Mouse (Mus musculus) thymus, adult 2 months (tissue): Measurements from ENCODE around the gene Podn. TPM values are rescaled to one million over a fixed set of nuclear protein-coding genes. Genes with fewer than 3 reads are reported as not detected.
"Not testable (repeated sequence)": the region's sequence is repeated elsewhere in the genome, so short reads cannot be mapped to it uniquely, and the experiment has no call there.

Experiments used
- DNase-seq: peaks from one replicate; pipeline ENCODE4 v3.0.0; 2021
- H3K27ac ChIP-seq: fragments of 200-500 bp; 2 replicates; pipeline ENCODE4 v1.5.1; 2012; ENCODE audit warnings: low read length, control low read depth; ENCODE audit not compliant: control insufficient read depth, insufficient read depth
- H3K27me3 ChIP-seq: fragments of 200-500 bp; 2 replicates; pipeline ENCODE4 v1.6.1; 2012; ENCODE audit warnings: mild to moderate bottlenecking, low read length, moderate library complexity, mixed read lengths; ENCODE audit not compliant: control insufficient read depth, insufficient read depth
- H3K36me3 ChIP-seq: fragments of 200-500 bp; 2 replicates; pipeline ENCODE4 v1.6.1; 2012; ENCODE audit warnings: mild to moderate bottlenecking, low read length, moderate library complexity; ENCODE audit not compliant: control insufficient read depth, insufficient read depth
- H3K4me1 ChIP-seq: fragments of 200-500 bp; replicated peaks from 2 replicates; pipeline ENCODE4 v1.6.1; 2012; ENCODE audit warnings: low read length; ENCODE audit not compliant: control insufficient read depth, insufficient read depth
- H3K4me3 ChIP-seq: fragments of 200-500 bp; 2 replicates; pipeline ENCODE4 v1.5.1; 2012; ENCODE audit warnings: mild to moderate bottlenecking, low read length, control low read depth, moderate library complexity; ENCODE audit not compliant: control insufficient read depth, insufficient read depth
- CTCF ChIP-seq: fragments of 200-500 bp; IDR thresholded peaks from 2 replicates; pipeline ENCODE4 v1.5.1; 2012; ENCODE audit warnings: mild to moderate bottlenecking, control low read depth, low read length, moderate library complexity, borderline replicate concordance; ENCODE audit not compliant: control insufficient read depth, poor library complexity, insufficient read depth; ENCODE audit errors: extremely low read depth
- POLR2A ChIP-seq: fragments of 200-500 bp; IDR thresholded peaks from 2 replicates; pipeline ENCODE4 v1.6.1; 2012; ENCODE audit warnings: mild to moderate bottlenecking, low read length, control low read depth, moderate library complexity; ENCODE audit not compliant: control insufficient read depth, poor library complexity, insufficient read depth; ENCODE audit errors: extremely low read depth
- WGBS: fragments of 180-500 bp; shearing (Covaris S2); methylation state at CpG from one replicate; pipeline ENCODE4 v1.1.7; 2018; 5-methylcytosine and 5-hydroxymethylcytosine counted together
- polyA plus RNA-seq: library from polyadenylated mRNA; depleted of rRNA; stranded (reverse); fragments of >200 nt; gene quantifications from 2 replicates; pipeline ENCODE4 v1.2.3, GENCODE M21; 2012; rRNA removed

Podn gene
- 5.7 and 12.0 TPM in 2 replicates for polyA plus RNA-seq

- H3K27ac ChIP-seq = no peak within 1 kb of the TSS
These were observed at the start of gene Podn for GRCm38 (mm10) chr4:108096345-108096744. TSS of gene Podn (minus strand) at chr4:108096445.

DNA sequence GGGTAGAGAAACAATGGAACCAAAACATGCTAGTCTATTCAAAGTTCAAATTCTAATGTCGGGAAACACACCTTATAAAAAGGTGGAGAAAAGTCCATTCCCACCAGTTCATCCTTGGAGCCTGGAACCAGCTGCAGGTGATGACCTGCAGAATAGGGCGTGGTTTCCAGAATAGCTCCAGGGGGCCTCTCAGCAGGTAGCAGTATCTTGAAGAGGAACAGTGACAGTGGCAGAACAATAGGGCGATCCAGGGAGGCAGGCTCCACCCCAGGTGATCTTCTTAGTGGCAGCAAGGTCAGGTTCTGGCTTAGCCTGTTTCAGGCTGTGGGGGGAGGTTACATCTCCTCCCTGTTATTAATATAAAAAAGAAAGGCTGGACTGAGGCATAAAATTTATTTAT, 49.3 kb upstream of the Podn start:
- H3K4me1 ChIP-seq, DNase-seq, H3K27ac ChIP-seq, H3K36me3 ChIP-seq, H3K4me3 ChIP-seq, H3K27me3 ChIP-seq: not testable (repeated sequence)
- WGBS = 76% methylated on average over 3 of the region's 3 CpGs

More at GRCm38 (mm10) chr4:108096345-108096744, at the start of gene Podn:
- H3K36me3 ChIP-seq = no peaks in the 10 kb centered on the region
- no peaks in the 10 kb centered on the region for H3K27me3 ChIP-seq
- 95% methylated on average over 4 of the region's 4 CpGs for WGBS
- no peak for DNase-seq
- H3K4me1 ChIP-seq = no peaks in the 10 kb centered on the region
- no peak within 1 kb of the TSS for H3K4me3 ChIP-seq
- TF ChIP-seq POLR2A (no peak), CTCF (no peak)

GRCm38 (mm10) chr4:108144880-108145279, 48.6 kb upstream of the Podn start, which contains the start of gene Scp2:
TSS of gene Scp2 (minus strand) at chr4:108144998.
- Histone ChIP-seq H3K4me3 (no peak within 1 kb of the TSS), H3K27ac (no peak within 1 kb of the TSS), H3K4me1 (no peaks in the 10 kb centered on the region), H3K36me3 (no peaks in the 10 kb centered on the region), H3K27me3 (no peaks in the 10 kb centered on the region)
- DNase-seq = no peak
- WGBS = 95% methylated on average over 1 of the region's 1 CpGs
- no peak for TF ChIP-seq POLR2A
- TF ChIP-seq CTCF = no peak

DNA sequence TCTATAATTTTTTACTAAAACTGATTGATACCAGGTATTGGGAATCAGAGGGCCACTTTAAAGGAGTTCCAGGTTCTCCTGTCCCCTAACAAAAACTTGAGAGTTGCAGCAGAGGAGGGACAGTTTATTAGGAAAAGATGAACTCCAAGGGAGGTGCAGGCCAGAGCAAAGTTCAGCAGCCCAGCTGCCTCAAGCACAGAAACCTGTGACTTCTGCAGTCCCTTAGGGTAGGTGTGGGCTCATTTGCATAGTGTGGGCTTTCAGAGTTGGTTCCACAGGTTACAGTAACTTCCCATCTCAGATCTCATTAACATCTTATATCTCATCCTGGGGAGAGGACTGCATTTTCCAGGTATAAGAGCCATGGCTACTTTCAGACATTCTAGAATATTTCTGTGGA, 47.5 kb upstream of the Podn start:
- DNase-seq = no peak
- no peak overlapping the region for H3K4me3 ChIP-seq
- TF ChIP-seq POLR2A (no peak), CTCF (no peak)

DNA sequence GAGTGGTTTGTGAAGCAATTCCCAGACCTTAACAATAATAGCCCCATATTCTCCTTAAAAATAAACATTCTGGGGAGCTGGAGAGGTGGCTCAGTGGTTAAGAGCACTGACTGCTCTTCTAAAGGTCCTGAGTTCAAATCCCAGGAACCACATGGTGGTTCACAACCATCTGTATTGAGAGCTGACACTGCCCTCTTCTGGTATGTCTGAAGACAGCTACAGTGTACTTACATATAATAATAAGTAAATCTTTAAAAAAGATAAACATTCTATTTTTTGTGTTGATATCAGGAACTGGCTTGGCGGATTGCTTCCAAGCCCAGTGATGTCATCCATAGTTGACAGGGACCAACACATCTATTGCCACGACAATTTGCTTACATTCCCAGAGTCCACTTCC, 46.9 kb upstream of the Podn start:
- H3K27ac ChIP-seq, H3K4me3 ChIP-seq, DNase-seq, H3K27me3 ChIP-seq, H3K36me3 ChIP-seq, H3K4me1 ChIP-seq: not testable (repeated sequence)
- WGBS = 89% methylated on average over 2 of the region's 2 CpGs

More for the DNA sequence above, 47.5 kb upstream of the Podn start:
- Histone ChIP-seq H3K4me1 (no peaks in the 10 kb centered on the region), H3K27ac (no peak overlapping the region), H3K36me3 (no peaks in the 10 kb centered on the region), H3K27me3 (no peaks in the 10 kb centered on the region)

GRCm38 (mm10) chr4:108136938-108137337, 40.7 kb upstream of the Podn start:
- no peak overlapping the region for H3K27ac ChIP-seq
- no peaks in the 10 kb centered on the region for H3K4me1 ChIP-seq
- H3K36me3 ChIP-seq = no peaks in the 10 kb centered on the region
- H3K4me3 ChIP-seq = no peak overlapping the region
- no peak for TF ChIP-seq POLR2A
- TF ChIP-seq CTCF = no peak
- no peaks in the 10 kb centered on the region for H3K27me3 ChIP-seq
- DNase-seq = no peak
- 91% methylated on average over 5 of the region's 5 CpGs for WGBS

GRCm38 (mm10) chr4:108130452-108130851, 34.2 kb upstream of the Podn start:
- no peak overlapping the region for H3K4me3 ChIP-seq
- no peaks in the 10 kb centered on the region for H3K36me3 ChIP-seq
- no peak for DNase-seq
- WGBS = 95% methylated on average over 3 of the region's 3 CpGs
- no peaks in the 10 kb centered on the region for H3K27me3 ChIP-seq
- H3K27ac ChIP-seq = no peak overlapping the region
- TF ChIP-seq POLR2A = no peak
- no peak for TF ChIP-seq CTCF
- no peaks in the 10 kb centered on the region for H3K4me1 ChIP-seq

DNA sequence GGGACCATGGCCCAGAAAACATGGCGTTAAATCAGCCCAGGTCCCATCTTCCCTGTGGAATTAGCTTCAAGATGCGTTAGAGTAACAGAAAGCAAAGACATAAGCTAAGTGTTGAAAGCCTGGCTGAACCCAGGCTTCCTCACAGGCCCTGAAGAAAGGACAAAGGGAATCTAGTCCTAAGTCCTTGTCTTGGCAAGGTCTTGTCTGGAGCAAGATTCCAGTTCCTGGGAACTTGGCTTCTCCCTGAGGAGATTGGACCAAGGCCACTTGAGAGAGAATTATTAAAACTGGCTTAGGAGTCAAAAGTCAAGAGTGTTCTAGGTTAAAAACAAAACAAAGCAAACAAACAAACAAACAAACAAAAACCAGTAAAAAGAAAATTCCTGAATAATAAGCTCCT, 32.1 kb upstream of the Podn start:
- DNase-seq = no peak
- Histone ChIP-seq H3K4me1 (no peaks in the 10 kb centered on the region), H3K4me3 (no peak overlapping the region), H3K27ac (no peak overlapping the region), H3K27me3 (no peaks in the 10 kb centered on the region), H3K36me3 (no peaks in the 10 kb centered on the region)
- TF ChIP-seq CTCF = no peak
- TF ChIP-seq POLR2A = no peak
- WGBS = 99% methylated on average over 2 of the region's 2 CpGs
